Mouse (Mus musculus) layer of hippocampus, adult 18-20 months (tissue): ENCODE data around the gene Mrtfb. TPM values are rescaled to one million over a fixed set of nuclear protein-coding genes. Genes with fewer than 3 reads are reported as not detected.
"Not testable (repeated sequence)": the region's sequence is repeated elsewhere in the genome, so short reads cannot be mapped to it uniquely, and the experiment has no call there.

Experiments used
- DNase-seq, 2 experiments: peaks; one replicate each; pipeline ENCODE4 v3.0.0; 2022; ENCODE audit warnings: low spot score in 2 of 2
- total RNA-seq, 2 experiments: library from RNA; stranded (reverse); gene quantifications; 2 replicates each; pipeline ENCODE4 v1.2.3; 2021

The Mrtfb gene
- total RNA-seq, 2 experiments from 2014 or later, result 170 to 173 TPM

DNA sequence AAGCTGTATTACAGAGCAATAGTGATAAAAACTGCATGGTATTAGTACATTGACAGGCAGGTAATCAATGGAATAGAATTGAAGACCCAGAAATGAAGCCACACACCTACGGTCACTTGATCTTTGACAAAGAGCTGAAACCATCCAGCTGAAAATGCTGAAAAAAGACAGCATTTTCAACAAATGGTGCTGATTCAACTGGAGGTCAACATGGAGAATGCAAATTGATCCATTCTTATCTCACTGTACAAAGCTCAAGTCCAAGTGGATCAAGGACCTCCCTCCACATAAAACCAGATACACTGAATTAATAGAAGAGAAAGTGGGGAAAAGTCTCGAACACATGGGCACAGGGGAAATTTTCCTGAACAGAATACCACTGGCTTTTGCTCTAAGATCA is 89.5 kb downstream of the Mrtfb start:
- DNase-seq, result not testable (repeated sequence)

GRCm38 (mm10) chr16:13350729-13351128 is 94.4 kb downstream of the Mrtfb start:
- DNase-seq, result no peak

GRCm38 (mm10) chr16:13351268-13351667 is 95.0 kb downstream of the Mrtfb start:
- no peak for DNase-seq

GRCm38 (mm10) chr16:13353927-13354326 is 97.6 kb downstream of the Mrtfb start:
- DNase-seq, result no peak

GRCm38 (mm10) chr16:13354431-13354830 is 98.2 kb downstream of the Mrtfb start:
- no peak for DNase-seq

DNA sequence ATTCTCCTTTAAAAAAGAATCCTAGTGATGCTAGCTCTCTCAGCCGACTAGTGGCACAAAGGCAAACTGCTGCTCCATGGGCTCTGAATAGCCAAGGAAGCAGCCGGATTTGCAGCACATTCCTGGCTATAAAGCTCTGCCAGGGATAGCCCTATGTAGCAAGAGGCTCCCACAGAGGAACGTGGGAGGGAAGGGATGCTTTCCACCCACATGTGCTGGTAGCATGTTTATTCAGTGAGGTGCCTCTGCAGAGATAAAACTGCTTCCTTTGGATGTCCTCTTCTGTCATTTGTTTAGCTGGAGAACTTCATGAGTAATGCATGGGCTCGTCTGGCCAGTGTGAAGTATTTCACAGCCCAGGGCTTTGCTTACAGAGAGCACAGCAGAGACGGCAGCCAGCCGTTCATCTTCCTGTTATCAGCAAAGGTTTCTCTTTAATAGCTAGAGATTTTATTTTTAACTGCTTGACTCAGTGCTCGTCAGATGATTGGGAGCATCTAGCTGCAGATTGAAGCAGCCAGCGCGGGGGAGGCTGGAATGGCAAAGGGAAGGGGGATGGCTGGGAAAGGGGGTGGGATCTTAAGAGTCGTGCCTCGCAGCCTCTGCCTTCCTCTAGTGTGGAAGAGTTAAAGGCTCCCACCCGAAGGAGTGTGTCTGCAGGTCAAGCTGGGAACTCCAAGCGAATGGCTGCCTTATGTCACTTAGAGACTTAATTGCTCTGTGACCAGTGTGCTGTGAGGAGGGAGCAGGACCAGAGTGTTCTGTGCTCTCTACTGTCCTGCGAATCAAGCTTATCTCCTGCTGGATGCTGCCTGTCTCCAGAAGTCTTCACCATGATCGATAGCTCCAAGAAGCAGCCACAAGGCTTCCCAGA is 101.8 kb downstream of the Mrtfb start:
- DNase-seq, result peak; percentile 82 to 93

- no peak for DNase-seq
Measured at GRCm38 (mm10) chr16:13358741-13359140, 102.5 kb downstream of the Mrtfb start.

- peak in 1 of 2 experiments; percentile 63 for DNase-seq
Measured at GRCm38 (mm10) chr16:13359405-13359858, 103.2 kb downstream of the Mrtfb start.

DNA sequence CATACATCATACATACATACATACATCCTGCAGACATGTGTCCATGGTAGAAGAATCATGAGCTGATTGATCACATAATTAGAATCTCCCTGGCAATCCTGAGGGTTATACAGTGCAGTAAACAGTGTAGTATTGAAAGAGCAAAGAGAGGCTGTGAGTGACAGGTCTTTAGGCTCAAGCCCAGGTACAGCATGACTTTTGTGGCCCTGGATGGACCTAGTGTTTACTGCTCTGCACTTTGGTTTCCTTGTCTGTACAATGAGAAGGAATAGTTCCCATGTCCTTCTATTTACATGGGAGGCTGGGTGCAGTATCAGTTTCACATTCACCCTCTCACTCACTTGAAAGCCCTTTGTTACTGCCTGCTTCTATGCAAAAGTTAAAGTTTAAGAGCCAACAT is 103.9 kb downstream of the Mrtfb start:
- DNase-seq, result no peak

- DNase-seq, result no peak
Measured at GRCm38 (mm10) chr16:13360835-13361234, 104.6 kb downstream of the Mrtfb start.

GRCm38 (mm10) chr16:13363141-13363540 is 106.9 kb downstream of the Mrtfb start:
- no peak for DNase-seq

DNA sequence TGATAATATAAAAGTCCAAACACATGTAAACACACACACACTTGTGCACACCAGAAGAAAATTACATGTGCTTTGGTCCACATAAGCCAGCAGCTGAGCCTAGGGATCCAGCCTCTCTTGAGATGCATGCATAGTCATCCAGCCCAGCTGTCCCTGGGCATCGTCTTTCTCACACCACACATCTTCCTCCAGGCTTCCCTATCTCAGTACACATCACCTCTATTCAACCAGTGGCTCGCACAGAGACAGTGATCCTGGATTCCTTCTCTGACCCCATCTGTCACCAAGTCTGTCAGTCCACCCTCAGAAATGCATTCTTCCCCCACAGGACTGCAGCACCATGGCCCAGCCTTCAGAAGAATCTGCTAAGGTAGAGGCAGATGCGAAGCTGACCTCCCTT is 107.9 kb downstream of the Mrtfb start:
- no peak for DNase-seq

DNA sequence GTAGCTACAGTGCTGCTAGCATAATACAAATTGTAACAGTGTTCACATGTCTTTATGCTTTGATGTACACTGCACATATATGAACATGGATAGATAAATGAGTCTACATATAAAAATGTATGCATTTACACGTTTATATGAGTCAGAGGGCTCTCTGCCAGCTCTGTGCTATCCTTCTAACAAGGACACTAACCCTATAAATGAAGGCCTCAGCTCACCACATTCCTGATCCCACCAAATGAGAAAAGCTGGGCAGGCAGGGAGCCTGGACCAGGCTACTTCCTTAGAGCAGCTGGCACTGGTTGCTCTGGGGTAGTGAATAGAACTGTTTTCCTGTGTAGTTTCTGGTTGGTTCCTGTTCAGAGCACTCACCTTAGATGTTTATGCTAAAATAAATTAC is 110.0 kb downstream of the Mrtfb start:
- no peak for DNase-seq

GRCm38 (mm10) chr16:13366802-13367465 is 110.7 kb downstream of the Mrtfb start:
- DNase-seq, result peak; percentile 53 to 63

GRCm38 (mm10) chr16:13367466-13367856 is 111.2 kb downstream of the Mrtfb start:
- no peak for DNase-seq

- no peak for DNase-seq
Measured at GRCm38 (mm10) chr16:13368645-13369044, 112.4 kb downstream of the Mrtfb start.

DNA sequence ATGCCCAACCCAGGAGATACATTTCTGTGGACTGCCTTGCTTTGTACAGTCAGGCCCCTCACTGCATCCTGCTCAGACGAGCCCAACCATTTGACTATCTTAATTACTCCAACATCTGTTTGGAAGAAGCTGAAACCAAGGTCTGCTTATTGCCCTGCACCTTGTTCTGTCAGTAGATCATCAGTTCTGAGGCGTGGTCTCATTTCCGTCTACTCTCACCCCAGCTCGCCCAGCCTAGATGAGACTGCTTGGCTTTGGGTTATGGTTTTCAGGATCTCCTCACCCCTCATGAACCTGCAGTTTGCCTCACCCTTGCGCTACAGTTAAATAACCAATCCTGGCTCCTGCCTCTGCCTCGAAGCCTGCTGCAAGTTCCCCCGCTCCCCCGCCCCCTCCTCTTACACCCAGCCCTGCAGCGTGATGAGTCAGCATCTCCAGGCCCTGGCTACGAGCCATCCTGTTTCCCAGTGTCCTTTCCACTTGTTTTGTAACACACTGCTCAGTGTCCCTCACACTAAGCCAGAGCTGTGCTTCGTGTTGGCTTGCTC is 115.5 kb downstream of the Mrtfb start:
- DNase-seq, result peak; percentile 70 to 92

- no peak for DNase-seq
Measured at GRCm38 (mm10) chr16:13372899-13373533, 116.7 kb downstream of the Mrtfb start.

- DNase-seq, result no peak
Measured at GRCm38 (mm10) chr16:13376947-13377486, 120.7 kb downstream of the Mrtfb start.

DNA sequence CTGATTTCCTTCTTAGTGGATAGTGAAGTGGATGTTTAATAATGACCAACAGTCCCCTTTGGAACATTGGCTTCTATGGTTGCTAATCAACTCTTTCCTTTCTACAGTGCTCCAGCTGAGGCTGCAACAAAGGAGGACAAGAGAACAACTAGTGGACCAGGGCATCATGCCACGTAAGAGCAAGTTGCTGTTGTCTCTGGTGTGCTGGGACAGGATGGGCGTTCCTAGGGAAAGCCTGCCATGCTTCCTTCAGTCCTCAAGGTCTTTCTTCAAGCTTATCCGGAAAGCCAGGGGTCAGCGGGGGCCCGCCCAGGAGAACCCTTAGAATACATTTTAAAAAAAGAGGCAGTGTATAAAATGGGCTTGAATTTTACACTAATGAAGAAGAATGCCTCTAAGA is 121.9 kb downstream of the Mrtfb start:
- no peak for DNase-seq

- no peak for DNase-seq
Measured at GRCm38 (mm10) chr16:13379865-13380264, 123.6 kb downstream of the Mrtfb start.
